Mouse (Mus musculus): ENCODE results near the gene Atxn7l2.
"Not testable (repeated sequence)": the region's sequence is repeated elsewhere in the genome, so short reads cannot be mapped to it uniquely, and the experiment has no call there.

Gene Atxn7l2

GRCm38 (mm10) chr3:108210771-108211139 is at the start of gene Atxn7l2:
Atxn7l2 (minus strand) TSS chr3:108210934.
- peak; percentile 83 for DNase-seq (ENCODE audit: low spot score)

GRCm38 (mm10) chr3:108259319-108259718 is 48.6 kb upstream of the Atxn7l2 start:
- DNase-seq (ENCODE audit: low spot score): no peak

GRCm38 (mm10) chr3:108257831-108258500 is 47.2 kb upstream of the Atxn7l2 start:
- no peak for DNase-seq (ENCODE audit: low spot score)

- DNase-seq (ENCODE audit: low spot score): peak; percentile 99
Observed at GRCm38 (mm10) chr3:108256719-108257637, 46.2 kb upstream of the Atxn7l2 start, which contains the start of gene Psma5. Psma5 (plus strand) TSS chr3:108256926.

GRCm38 (mm10) chr3:108246857-108247256 is 36.1 kb upstream of the Atxn7l2 start:
- no peak for DNase-seq (ENCODE audit: low spot score)

GRCm38 (mm10) chr3:108241243-108241839 is 30.6 kb upstream of the Atxn7l2 start:
- DNase-seq (ENCODE audit: low spot score): no peak

- DNase-seq (ENCODE audit: low spot score): not testable (repeated sequence)
Observed at GRCm38 (mm10) chr3:108237474-108238102, 26.9 kb upstream of the Atxn7l2 start.

- DNase-seq (ENCODE audit: low spot score): no peak
Observed at GRCm38 (mm10) chr3:108231646-108232045, 20.9 kb upstream of the Atxn7l2 start.

GRCm38 (mm10) chr3:108227521-108227920 is 16.8 kb upstream of the Atxn7l2 start:
- no peak for DNase-seq (ENCODE audit: low spot score)

GRCm38 (mm10) chr3:108226558-108227350 is 16.0 kb upstream of the Atxn7l2 start, which contains the start of gene Sypl2:
Sypl2 (minus strand) TSS chr3:108226648.
- DNase-seq (ENCODE audit: low spot score): peak; percentile 68

GRCm38 (mm10) chr3:108225711-108226557 is 15.2 kb upstream of the Atxn7l2 start:
- peak; percentile 42 for DNase-seq (ENCODE audit: low spot score)

- no peak for DNase-seq (ENCODE audit: low spot score)
Observed at GRCm38 (mm10) chr3:108220661-108221060, 9.9 kb upstream of the Atxn7l2 start.

- peak; percentile 60 for DNase-seq (ENCODE audit: low spot score)
Observed at GRCm38 (mm10) chr3:108214734-108215133, 4.0 kb upstream of the Atxn7l2 start.

- DNase-seq (ENCODE audit: low spot score): no peak
Observed at GRCm38 (mm10) chr3:108212406-108212805, 1.7 kb upstream of the Atxn7l2 start.

- DNase-seq (ENCODE audit: low spot score): no peak
Observed at GRCm38 (mm10) chr3:108211845-108212244, 1.1 kb upstream of the Atxn7l2 start.

GRCm38 (mm10) chr3:108209946-108210770 is 576 bp downstream of the Atxn7l2 start:
- peak; percentile 98 for DNase-seq (ENCODE audit: low spot score)

GRCm38 (mm10) chr3:108209536-108209935 is 1.2 kb downstream of the Atxn7l2 start:
- DNase-seq (ENCODE audit: low spot score): peak; percentile 44

- DNase-seq (ENCODE audit: low spot score): no peak
Observed at GRCm38 (mm10) chr3:108209001-108209400, 1.7 kb downstream of the Atxn7l2 start.

GRCm38 (mm10) chr3:108206731-108207375 is 3.9 kb downstream of the Atxn7l2 start:
- DNase-seq (ENCODE audit: low spot score): no peak

Data from embryo, embryonic 10.5 days (tissue).